Mouse (Mus musculus): ENCODE measurements around the gene Acod1. TPM values are rescaled to one million over a fixed set of nuclear protein-coding genes. Genes with fewer than 3 reads are reported as not detected.
A peak's percentile ranks its signal among the peaks of the same experiment; 100 is the strongest.

Gene Acod1
- polyA plus RNA-seq (2016; fragmentation: Nextera tagmentation; extraction: Ambion mirVana): not detected in 2 replicates

GRCm38 (mm10) chr14:103046677-103047076 is at the start of gene Acod1:
Gene Acod1 (plus strand): TSS chr14:103046977.
- no peak within 1 kb of the TSS for H3K27ac ChIP-seq
- H3K36me3 ChIP-seq: no peaks in the 10 kb centered on the region
- no peaks in the 10 kb centered on the region for H3K9me3 ChIP-seq

GRCm38 (mm10) chr14:103007737-103008136 is 39.0 kb upstream of the Acod1 start:
- Histone ChIP-seq H3K4me3 (no peak overlapping the region), H3K9ac (no peak overlapping the region), H3K36me3 (no peaks in the 10 kb centered on the region), H3K27ac (no peak overlapping the region), H3K4me1 (no peaks in the 10 kb centered on the region), H3K27me3 (replicated peaks) (no peaks in the 10 kb centered on the region), H3K4me2 (replicated peaks) (no peak overlapping the region), H3K9me3 (no peaks in the 10 kb centered on the region)
- no peak for ATAC-seq (ENCODE audit: low FRiP score, low read depth)
- WGBS: 84% methylated on average over 4 of the region's 4 CpGs

More at GRCm38 (mm10) chr14:103046677-103047076, at the start of gene Acod1:
- WGBS: 78% methylated on average over 2 of the region's 2 CpGs
- Histone ChIP-seq H3K9ac (no peak within 1 kb of the TSS), H3K4me2 (replicated peaks) (no peak within 1 kb of the TSS), H3K27me3 (replicated peaks) (no peaks in the 10 kb centered on the region), H3K4me3 (no peak within 1 kb of the TSS), H3K4me1 (no peaks in the 10 kb centered on the region)
- no peak for ATAC-seq (ENCODE audit: low FRiP score, low read depth)

DNA sequence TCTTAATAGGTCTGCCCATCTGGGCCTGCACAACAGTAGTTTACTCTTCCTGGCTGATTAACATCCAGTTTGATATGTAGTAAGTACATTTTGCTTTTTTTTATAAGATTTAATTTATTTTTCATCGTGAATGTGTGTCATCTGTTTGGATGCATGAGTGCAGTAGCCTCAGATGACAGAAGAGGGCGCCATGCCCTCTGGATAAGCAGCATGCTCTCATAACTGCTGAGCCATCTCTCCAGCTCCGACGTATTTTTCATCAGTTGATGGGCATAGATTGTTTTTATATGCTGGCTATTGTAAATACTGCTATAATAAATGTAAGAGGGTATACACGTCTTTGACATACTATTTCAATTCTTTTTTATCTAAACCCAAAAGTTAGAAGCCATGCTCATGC is 35.0 kb upstream of the Acod1 start:
- no peak overlapping the region for H3K27ac ChIP-seq
- no peaks in the 10 kb centered on the region for H3K36me3 ChIP-seq
- ATAC-seq (ENCODE audit: low FRiP score, low read depth): no peak
- H3K9ac ChIP-seq: no peak overlapping the region
- H3K4me3 ChIP-seq: no peak overlapping the region
- H3K9me3 ChIP-seq: no peaks in the 10 kb centered on the region
- H3K27me3 ChIP-seq (replicated peaks): no peaks in the 10 kb centered on the region
- H3K4me2 ChIP-seq (replicated peaks): no peak overlapping the region
- H3K4me1 ChIP-seq: no peaks in the 10 kb centered on the region
- WGBS: 33% methylated on average over 5 of the region's 5 CpGs

- no peak overlapping the region for H3K4me3 ChIP-seq
- H3K27me3 ChIP-seq (replicated peaks): no peaks in the 10 kb centered on the region
- H3K9ac ChIP-seq: no peak overlapping the region
- H3K9me3 ChIP-seq: no peaks in the 10 kb centered on the region
- peak; percentile 85 for ATAC-seq (ENCODE audit: low FRiP score, low read depth)
- no peak overlapping the region for H3K27ac ChIP-seq
- no peak overlapping the region for H3K4me2 ChIP-seq (replicated peaks)
- H3K4me1 ChIP-seq: no peaks in the 10 kb centered on the region
- H3K36me3 ChIP-seq: no peaks in the 10 kb centered on the region
- 32% methylated on average over 4 of the region's 4 CpGs for WGBS
Measured at GRCm38 (mm10) chr14:103012563-103013150, 34.1 kb upstream of the Acod1 start.

GRCm38 (mm10) chr14:103017009-103017408 is 29.8 kb upstream of the Acod1 start:
- no peak overlapping the region for H3K4me3 ChIP-seq
- ATAC-seq (ENCODE audit: low FRiP score, low read depth): no peak
- no peak overlapping the region for H3K4me2 ChIP-seq (replicated peaks)
- no peak overlapping the region for H3K9ac ChIP-seq
- H3K27ac ChIP-seq: no peak overlapping the region
- no peaks in the 10 kb centered on the region for H3K36me3 ChIP-seq
- no peaks in the 10 kb centered on the region for H3K4me1 ChIP-seq
- H3K27me3 ChIP-seq (replicated peaks): no peaks in the 10 kb centered on the region
- WGBS: 76% methylated on average over 5 of the region's 5 CpGs
- no peaks in the 10 kb centered on the region for H3K9me3 ChIP-seq

DNA sequence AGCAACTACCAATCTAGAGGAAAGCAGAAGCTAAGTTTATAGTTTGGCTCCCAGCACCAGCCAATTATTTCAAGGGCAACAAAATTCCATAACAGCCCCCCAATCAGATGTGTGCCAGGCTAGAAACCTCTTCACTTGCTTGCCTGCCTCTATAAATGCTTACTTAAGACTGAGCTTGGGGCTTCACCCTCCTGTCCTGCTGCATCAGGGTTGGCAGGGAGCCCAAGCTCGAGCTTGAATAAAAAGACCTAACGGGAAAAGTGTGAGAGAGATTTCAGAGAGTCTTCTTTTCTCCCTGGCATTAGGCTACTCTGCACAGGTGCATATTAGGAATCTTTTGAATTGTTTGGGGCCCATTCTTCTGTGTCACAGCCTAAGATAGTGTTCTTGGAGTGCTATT is 26.7 kb upstream of the Acod1 start:
- Histone ChIP-seq H3K4me1 (no peaks in the 10 kb centered on the region), H3K36me3 (no peaks in the 10 kb centered on the region), H3K9me3 (no peaks in the 10 kb centered on the region), H3K4me3 (no peak overlapping the region), H3K4me2 (replicated peaks) (no peak overlapping the region), H3K9ac (no peak overlapping the region), H3K27me3 (replicated peaks) (no peaks in the 10 kb centered on the region), H3K27ac (no peak overlapping the region)
- no peak for ATAC-seq (ENCODE audit: low FRiP score, low read depth)
- WGBS: 69% methylated on average over 2 of the region's 2 CpGs

- WGBS: 75% methylated on average over 2 of the region's 2 CpGs
- Histone ChIP-seq H3K36me3 (no peaks in the 10 kb centered on the region), H3K9ac (no peak overlapping the region), H3K27me3 (replicated peaks) (no peaks in the 10 kb centered on the region), H3K9me3 (no peaks in the 10 kb centered on the region), H3K4me1 (no peaks in the 10 kb centered on the region), H3K4me2 (replicated peaks) (no peak overlapping the region), H3K4me3 (no peak overlapping the region), H3K27ac (no peak overlapping the region)
- no peak for ATAC-seq (ENCODE audit: low FRiP score, low read depth)
Measured at GRCm38 (mm10) chr14:103029203-103029602, 17.6 kb upstream of the Acod1 start.

- Histone ChIP-seq H3K4me1 (no peaks in the 10 kb centered on the region), H3K27me3 (replicated peaks) (no peaks in the 10 kb centered on the region), H3K4me3 (no peak overlapping the region), H3K4me2 (replicated peaks) (no peak overlapping the region), H3K9me3 (no peaks in the 10 kb centered on the region), H3K36me3 (no peaks in the 10 kb centered on the region), H3K27ac (no peak overlapping the region), H3K9ac (no peak overlapping the region)
- no peak for ATAC-seq (ENCODE audit: low FRiP score, low read depth)
- WGBS: 80% methylated on average over 10 of the region's 10 CpGs
Measured at GRCm38 (mm10) chr14:103033271-103033823, 13.4 kb upstream of the Acod1 start.

- Histone ChIP-seq H3K4me1 (no peaks in the 10 kb centered on the region), H3K27ac (no peak overlapping the region), H3K36me3 (no peaks in the 10 kb centered on the region), H3K9ac (no peak overlapping the region), H3K27me3 (replicated peaks) (no peaks in the 10 kb centered on the region), H3K9me3 (no peaks in the 10 kb centered on the region), H3K4me3 (no peak overlapping the region), H3K4me2 (replicated peaks) (no peak overlapping the region)
- ATAC-seq (ENCODE audit: low FRiP score, low read depth): no peak
- WGBS: 89% methylated on average over 9 of the region's 9 CpGs
Measured at GRCm38 (mm10) chr14:103034076-103034475, 12.7 kb upstream of the Acod1 start.

GRCm38 (mm10) chr14:103037016-103037415 is 9.8 kb upstream of the Acod1 start:
- H3K9me3 ChIP-seq: no peaks in the 10 kb centered on the region
- no peaks in the 10 kb centered on the region for H3K27me3 ChIP-seq (replicated peaks)
- no peak overlapping the region for H3K9ac ChIP-seq
- H3K4me3 ChIP-seq: no peak overlapping the region
- H3K36me3 ChIP-seq: no peaks in the 10 kb centered on the region
- H3K4me2 ChIP-seq (replicated peaks): no peak overlapping the region
- WGBS: 86% methylated on average over 3 of the region's 3 CpGs
- no peak for ATAC-seq (ENCODE audit: low FRiP score, low read depth)
- H3K4me1 ChIP-seq: no peaks in the 10 kb centered on the region
- H3K27ac ChIP-seq: no peak overlapping the region

DNA sequence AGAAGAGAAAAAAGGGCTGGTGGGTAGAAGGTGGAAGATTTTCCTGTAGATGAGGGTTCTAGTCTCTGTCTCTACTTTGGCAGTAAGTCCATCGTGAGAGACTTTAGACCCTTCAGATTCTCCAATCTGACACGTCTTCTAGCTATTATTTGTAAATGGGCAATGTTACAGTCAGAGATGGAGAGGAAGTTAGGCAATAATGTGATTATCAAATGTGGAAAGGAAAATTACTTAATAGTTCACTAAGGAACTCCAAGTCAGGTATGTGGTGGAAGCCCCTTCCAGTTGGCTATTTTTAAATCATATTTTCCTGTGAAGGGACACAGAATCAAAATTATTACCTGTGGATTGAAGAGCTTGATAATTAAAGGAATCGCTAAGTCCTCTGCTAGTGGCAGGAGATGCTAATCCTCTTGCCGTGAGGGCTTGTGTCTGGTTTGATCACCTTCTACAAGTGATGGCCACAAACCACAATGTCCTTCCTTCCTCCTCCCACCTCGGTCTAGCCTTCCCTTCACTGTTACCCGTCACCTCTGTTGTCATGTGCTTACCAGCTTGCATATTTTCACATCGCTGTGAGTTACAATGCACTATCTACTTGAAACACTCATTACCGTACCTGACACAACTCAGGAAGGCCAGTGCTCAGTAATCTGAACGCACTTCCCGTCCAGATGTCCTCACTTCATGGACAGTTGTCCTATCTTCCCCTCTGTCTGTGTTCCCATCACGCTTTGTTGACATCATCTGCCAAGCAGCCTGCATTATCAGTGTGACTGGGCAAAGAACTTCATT is 1.7 kb downstream of the Acod1 start:
- H3K36me3 ChIP-seq: no peaks in the 10 kb centered on the region
- H3K27me3 ChIP-seq (replicated peaks): no peaks in the 10 kb centered on the region
- no peak overlapping the region for H3K4me3 ChIP-seq
- no peak overlapping the region for H3K27ac ChIP-seq
- H3K4me2 ChIP-seq (replicated peaks): no peak overlapping the region
- ATAC-seq (ENCODE audit: low FRiP score, low read depth): no peak
- H3K9ac ChIP-seq: no peak overlapping the region
- no peaks in the 10 kb centered on the region for H3K9me3 ChIP-seq
- WGBS: 88% methylated on average over 11 of the region's 11 CpGs
- H3K4me1 ChIP-seq: no peaks in the 10 kb centered on the region

- Histone ChIP-seq H3K36me3 (no peaks in the 10 kb centered on the region), H3K4me1 (no peaks in the 10 kb centered on the region), H3K9me3 (no peaks in the 10 kb centered on the region), H3K9ac (no peak overlapping the region), H3K4me3 (no peak overlapping the region), H3K27ac (no peak overlapping the region), H3K4me2 (replicated peaks) (no peak overlapping the region), H3K27me3 (replicated peaks) (no peaks in the 10 kb centered on the region)
- ATAC-seq (ENCODE audit: low FRiP score, low read depth): peak; percentile 80; the same call in 1 of the 2 replicates
- 38% methylated on average over 8 of the region's 8 CpGs for WGBS
Measured at GRCm38 (mm10) chr14:103051159-103051769, 4.5 kb downstream of the Acod1 start.

Measured in neural tube, embryonic 12.5 days (tissue).